Mouse (Mus musculus) ovary, adult 18-20 months (tissue): ENCODE data around the gene Pacsin1.

Experiments used
- DNase-seq: peaks from one replicate; pipeline ENCODE4 v3.0.0; 2022; ENCODE audit warnings: low spot score, mixed read lengths

Gene Pacsin1

DNA sequence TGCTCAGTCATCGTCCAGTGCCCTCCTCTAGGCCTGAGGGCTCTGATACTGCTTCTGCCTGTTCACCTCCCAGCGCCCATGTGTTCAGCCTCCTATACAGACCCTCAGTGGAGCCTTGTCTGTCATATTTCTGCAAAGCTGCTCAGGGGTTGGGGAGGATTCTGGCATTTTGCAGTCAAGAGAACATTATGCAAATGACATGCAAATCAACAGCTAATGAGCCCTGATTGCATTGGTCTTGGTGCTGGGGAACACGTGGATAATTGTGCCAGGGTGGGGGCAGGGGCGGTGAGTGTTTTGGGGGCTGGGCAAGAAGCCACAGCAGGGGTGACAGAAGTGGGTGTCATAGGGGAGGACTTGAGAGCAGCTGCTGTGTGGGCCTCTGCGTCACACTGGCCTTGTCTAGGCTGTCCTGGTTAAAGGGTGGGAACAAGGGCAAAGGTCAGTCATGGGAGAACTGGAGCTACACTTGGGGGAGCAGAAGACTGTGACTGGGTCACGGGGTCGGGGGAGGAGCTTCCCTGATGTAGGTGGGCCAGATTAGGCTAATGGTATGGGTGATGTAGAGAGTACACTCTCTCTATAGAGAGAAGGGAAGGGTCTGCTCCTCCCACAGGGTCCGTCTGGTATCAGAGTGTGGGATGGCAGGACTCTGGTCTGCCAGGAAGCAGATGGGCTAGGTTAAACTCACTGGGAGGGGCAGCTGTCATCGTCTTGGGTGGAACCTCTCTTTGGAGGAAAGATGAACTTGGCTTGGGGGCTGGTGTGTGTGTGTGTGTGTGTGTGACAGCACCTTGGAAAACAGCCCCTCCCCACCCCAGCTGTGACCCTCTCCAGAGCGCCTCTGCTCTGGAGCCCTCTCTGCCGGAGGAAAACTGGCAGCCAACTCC is 23.9 kb downstream of the Pacsin1 start:
- DNase-seq: no peak

DNA sequence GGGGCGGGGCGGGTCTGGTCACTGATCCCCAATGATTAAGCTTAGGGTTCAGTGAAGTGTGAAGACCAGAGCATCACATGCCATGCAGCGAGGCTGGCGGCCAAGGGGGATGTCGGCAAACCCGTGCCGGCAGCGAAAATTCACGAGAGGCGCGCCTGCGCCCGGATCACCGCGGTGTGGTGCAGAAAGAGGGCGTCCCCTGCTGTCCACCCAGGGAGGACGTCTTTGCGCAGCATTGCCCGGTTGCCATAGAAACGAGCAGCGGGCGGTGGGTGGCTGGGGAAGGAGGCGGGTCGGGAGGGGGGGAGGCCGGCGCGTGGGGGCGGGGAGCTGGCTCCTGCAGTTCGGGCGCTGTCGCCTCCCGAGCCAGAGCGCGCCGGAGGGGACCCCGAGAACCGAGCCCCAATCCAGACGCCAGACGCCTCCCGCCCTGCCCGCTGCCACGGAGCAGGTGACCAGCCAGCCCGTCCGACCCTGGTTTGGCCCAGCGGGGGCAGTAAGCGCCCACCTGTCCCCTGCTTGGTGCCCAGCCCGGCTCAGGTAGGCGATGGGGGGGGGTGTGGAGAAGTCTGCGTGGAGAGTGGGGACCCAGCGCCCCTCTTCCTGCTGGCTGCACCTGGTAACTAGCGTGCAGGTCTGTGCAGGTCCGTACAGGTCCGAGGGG is 29.7 kb downstream of the Pacsin1 start:
- DNase-seq: peak; percentile 59

DNA sequence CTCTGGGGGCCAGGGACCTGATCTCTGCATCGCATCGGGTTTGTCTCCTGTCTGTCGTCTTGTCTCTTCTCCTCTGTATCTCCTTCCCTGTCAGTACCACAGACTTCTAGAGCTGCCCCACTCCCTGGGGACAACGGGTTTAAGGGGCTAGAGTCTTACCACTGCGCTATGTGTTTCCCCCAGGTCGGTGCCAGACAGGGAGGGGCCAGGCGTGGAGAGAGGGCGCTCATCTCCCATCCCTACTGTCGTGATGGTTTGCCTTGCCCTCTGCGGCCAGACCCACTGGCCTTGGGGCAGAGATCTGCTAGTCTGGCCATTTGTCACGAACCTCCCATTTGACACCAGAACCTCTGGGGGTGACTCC is 30.2 kb downstream of the Pacsin1 start:
- no peak for DNase-seq

DNA sequence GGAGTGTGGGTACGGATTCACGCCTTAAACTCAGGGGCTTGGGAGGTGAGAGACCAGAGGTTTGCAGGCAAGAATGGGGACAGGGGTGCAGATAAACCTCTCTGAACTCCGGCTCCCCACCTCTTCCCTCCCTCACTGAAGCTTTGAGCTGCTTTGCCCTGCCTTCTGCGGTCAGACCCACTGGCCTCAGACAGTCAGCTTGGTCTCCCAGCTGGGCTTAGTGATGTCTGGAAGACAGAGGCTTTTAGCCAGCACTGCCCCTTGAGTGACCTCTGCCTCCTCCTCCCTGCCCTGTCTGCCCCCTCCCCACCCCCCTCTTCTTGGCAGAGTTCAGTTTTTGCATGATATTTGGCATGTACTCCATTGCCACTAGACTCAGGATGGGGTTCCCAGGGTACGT is 31.1 kb downstream of the Pacsin1 start:
- DNase-seq: no peak

DNA sequence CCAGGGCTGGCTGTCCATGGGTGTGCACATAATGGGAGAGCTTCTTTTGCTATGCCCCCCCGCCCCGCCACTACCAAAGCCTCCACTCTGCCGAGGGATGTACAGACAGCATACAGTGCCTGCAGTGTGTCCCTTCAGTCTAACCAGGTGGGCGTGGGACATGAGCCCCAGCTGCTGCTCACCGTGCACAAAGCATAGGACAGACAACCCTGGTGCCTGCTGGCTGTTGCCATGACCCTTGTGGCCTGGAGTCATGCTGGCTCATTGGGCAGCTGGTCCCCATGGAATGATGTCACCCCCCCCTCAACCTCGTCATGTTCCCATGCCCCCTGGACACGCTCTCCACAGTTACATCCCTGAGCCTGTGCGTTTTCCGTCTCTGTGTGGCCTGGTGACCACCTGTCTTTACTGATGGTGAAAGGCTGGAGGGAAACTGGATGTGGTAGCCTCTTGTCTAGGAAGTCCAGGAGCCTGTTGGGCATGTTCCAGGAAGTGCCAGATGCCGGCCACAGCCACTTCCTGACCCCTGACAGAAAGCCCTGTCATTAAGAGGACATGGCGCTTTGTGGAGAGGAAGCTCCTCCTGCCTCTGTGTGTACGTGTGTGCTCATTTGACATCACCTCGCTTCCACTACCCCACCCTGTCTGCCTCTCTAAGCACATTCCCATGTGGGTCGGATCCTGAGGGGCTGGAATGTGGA is 35.8 kb downstream of the Pacsin1 start:
- DNase-seq: no peak

DNA sequence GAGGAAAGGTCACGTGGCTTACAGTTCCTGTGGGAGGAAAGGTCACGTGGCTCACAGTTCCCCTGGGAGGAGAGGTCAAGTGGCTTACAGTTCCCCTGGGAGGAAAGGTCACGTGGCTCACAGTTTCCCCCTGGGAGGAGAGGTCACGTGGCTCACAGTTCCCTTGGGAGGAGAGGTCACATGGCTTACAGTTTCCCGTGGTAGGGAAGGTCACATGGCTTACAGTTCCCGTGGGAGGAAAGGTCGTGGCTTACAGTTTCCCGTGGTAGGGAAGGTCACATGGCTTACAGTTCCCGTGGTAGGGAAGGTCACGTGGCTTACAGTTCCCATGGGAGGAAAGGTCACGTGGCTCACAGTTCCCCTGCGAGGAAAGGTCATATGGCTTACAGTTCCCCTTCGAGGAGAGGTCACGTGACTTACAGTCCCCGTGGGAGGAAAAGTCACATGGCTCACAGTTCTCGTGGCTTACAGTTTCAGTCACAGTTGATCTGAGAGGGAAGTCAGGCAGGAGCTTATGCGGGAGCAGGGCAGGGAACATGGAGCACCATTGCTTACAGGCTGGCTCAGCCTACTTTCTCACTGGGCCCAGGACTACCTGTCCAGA is 44.4 kb downstream of the Pacsin1 start:
- no peak for DNase-seq

DNA sequence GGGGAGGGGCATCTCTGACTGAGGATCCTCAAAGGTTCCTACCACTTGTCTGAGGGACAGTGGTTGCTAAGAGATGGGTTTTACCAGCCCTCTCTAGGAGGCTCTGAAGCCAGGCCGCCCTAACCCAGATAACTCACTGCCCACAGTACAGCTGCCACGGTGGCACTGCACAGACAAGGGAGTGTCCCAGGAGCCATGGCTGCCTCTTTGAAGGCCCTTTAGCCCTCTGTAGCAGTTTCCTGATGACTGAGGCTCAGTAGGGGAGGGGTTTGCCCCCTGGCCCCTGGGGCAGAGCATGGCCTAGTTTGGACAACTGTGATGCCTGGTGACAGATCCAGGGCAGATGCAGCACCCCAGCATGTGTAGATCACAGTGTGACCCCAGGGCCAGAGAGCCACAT is 45.5 kb downstream of the Pacsin1 start:
- no peak for DNase-seq

DNA sequence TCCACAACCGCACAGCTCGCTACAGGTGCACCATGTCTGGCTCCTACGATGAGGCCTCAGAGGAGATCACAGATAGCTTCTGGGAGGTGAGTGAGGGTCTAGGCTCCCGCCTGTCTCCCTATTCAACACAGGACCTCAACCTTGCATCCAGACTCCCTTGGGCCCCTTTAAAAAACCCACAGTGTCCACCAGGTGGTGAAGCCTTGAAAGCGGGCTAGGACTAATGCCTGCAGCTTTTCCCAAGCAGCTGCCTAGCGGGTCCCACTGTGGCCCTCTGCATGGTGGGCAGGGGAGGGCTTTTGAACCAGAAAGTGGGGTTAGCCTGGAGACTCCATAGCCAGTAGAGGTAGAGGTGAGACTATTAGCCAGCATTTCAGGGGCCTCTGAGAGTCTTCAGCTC is 46.5 kb downstream of the Pacsin1 start:
- DNase-seq: no peak

DNA sequence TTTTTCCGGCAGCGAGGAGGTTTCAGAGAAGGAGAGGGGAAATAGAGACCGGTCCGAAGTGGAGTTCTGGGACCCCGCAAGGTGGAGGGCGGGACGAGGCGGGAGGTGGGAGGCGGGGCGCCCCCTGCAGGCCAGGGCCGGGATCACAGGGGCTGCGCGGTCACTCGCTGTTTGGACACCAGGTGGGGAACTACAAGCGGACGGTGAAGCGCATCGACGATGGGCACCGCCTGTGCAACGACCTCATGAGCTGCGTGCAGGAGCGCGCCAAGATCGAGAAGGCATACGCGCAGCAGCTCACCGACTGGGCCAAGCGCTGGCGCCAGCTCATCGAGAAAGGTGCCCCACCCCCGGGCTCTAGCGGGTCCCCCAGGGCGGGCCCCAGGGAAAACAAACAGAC is 47.2 kb downstream of the Pacsin1 start:
- no peak for DNase-seq

DNA sequence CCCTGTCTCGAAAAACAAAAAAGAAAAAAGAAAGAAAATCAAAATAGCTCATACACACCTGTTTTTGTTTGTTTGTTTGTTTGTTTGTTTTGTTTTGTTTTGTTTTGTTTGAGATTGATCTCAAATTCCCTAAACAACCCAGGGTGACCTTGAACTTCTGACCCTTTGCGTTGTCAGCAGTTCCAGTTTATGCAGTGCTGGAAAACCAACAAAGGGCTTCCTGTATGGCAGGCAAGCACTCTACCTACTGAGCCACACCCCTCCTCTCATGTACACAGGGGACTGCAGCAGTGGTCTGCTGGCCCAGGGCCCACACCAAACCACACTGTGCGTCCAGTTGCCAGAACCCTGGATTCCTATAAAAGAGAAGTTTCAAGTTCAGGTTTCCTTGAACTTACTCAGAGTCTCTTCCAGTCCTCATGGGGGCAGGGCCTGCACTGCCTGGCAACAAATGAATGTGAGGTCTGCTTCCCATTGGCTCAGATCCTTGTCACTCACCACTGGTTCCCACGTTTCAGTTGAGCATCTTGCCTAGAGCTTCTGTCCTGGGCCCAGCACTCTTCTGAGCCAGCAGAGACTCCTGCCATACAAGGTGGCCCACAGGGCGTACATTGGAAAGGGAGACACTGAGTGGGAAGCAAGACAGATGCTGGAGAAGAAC is 48.8 kb downstream of the Pacsin1 start:
- no peak for DNase-seq

DNA sequence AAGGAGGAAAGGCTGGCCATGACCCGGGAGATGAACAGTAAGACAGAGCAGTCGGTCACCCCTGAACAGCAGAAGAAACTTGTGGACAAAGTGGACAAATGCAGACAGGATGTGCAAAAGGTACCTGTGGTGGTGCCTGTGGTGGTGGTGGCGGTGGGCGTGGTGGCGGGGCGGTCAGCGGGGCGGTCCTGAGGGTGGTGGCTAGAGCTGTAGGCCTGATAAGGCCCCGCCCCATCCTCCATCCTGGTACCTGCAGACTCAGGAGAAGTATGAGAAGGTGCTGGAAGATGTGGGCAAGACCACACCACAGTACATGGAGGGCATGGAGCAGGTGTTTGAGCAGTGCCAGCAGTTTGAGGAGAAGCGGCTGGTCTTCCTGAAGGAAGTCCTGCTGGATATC is 50.4 kb downstream of the Pacsin1 start:
- DNase-seq: no peak

DNA sequence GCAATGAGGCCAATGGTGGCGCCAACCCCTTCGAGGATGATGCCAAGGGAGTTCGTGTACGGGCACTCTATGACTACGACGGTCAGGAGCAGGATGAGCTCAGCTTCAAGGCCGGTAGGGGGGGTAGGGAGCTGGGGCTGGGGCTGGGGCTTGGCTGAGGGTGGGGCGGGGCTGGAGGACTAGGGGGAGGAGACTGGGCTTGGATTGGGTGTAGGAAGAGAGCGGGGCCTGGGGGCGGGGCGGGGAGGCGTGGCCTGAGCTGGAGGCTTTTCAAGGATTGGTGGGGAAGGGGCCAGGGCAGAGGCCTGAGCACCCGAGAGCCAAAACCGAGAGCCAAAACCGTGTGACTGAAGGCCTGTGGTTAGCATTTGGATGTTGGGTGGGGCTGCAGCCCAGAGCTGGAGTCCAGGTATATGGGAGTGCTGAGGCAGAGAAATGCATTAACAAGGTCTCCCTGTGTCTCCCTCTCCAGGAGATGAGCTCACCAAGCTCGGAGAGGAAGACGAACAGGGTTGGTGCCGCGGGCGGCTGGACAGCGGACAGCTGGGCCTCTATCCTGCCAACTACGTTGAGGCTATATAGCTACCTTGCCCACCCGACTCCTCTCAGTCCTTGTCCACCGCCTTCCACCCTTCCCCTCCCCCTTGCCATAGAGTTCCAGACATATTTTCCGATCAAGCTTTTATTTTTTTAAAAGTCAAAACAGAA is 52.8 kb downstream of the Pacsin1 start:
- peak; percentile 72 for DNase-seq

DNA sequence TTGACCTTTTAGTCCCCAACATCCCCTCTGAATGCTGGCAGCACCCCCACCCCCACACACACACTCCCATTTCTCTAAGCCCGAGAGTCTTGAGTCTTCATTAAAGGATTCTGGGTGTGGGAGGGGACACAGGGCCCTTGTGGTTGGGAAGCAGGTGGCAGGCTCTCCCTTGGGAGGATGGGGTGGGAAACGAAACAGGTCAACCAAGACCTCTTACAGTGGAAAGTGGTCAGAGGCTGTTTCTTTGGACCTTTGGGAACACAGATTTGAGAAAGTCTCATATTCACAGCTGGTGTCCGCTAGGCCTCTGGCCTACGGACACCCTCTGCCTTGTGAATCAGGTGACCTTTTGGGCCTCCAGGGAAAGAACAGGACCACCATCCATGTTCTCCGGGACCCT is 54.3 kb downstream of the Pacsin1 start:
- DNase-seq: no peak

DNA sequence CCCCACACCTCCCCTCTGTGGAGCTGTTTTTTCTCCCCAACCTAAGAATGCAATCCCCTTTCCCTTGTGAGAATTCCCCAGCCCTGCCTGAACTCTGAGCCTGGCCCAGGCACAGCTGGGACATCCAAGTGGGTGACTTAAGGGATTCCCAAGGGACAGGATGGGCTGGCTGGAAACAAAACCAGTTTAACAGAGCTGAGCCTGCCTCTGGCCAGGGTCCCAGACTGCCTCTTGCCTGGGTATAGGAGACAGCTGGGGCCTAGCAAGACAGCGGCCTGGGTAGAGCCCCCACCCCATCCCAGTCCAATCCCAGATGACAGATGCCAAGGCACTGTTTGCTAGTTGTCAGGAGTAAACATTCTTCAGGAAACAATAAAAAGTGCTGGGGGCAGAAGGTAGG is 57.5 kb downstream of the Pacsin1 start:
- no peak for DNase-seq

DNA sequence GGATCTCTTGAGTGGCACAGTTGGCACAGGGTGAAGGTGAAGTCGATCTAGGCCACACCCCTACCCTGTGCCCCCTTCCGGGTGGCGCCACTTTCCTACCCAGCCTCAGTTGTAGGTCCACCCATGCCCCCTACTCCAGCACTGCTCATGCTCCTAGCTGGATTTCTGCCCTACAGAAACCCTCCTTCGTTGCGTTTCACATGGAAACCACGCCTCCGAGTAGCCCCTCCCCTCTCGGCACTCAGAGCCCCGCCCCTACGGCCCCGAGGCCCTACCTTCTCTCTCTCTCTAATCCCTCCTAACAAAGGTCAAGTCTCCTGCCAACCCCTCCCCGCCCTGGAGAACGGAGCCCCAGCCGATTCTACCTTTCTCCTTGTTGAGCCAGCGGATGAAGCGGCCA is 61.5 kb downstream of the Pacsin1 start:
- DNase-seq: no peak

DNA sequence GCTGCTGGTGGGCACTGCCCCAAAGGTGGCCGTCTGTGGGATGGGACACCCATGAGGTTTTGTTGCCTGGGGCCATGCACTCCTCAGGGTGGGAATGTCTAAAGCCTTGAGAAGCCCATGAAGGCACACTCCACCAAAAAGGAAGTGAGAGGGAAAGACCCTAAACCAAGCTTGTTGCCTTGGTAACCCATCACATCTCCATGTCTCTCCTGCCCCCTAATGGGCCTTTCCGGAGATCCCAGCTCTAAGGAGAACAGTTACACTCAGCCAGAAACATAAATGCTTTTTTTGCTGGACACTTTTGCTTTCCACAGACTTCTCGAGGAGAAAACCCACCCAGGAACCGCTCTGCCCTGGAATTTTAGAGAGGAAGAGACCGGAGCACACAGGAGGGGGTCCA is 62.9 kb downstream of the Pacsin1 start:
- DNase-seq: no peak

DNA sequence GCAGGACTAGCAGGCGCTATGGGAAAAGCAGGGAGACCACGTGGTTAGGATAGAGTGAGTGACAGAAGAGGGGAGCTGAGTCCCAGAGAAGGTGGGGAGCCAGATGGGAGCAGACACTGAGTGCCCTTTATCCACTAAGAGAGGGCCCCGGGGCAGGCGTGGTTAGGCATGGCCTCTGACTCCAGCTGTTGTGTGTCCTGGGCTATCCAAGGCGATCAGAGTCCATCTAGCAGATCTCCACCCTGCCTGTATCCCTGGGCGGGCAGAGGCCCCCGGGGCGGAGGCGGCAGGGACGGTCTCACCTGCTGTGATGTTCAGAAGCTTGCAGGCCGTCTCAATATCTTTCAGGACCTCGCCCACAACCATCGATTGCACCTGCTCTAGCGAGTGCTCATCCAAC is 64.4 kb downstream of the Pacsin1 start:
- DNase-seq: no peak

DNA sequence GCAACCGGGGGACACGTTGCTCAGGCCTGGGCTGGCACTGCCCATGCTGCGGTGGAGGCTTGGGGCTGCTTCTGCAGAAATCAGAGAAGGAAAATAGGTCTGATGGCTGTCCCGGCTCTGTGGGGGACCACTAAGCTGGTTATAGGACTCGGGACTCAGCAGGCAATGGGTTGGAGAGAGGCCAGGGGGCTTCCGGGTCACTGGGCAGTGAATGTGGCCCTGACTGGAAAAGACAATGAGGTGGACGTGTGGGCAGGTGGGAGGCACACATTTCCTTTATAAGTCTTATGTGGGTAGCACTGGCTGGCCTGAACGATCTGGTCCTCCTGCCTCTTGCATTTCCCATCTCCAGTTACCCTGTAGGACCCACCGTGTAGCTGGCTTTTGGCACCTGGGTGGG is 65.0 kb downstream of the Pacsin1 start:
- DNase-seq: no peak

DNA sequence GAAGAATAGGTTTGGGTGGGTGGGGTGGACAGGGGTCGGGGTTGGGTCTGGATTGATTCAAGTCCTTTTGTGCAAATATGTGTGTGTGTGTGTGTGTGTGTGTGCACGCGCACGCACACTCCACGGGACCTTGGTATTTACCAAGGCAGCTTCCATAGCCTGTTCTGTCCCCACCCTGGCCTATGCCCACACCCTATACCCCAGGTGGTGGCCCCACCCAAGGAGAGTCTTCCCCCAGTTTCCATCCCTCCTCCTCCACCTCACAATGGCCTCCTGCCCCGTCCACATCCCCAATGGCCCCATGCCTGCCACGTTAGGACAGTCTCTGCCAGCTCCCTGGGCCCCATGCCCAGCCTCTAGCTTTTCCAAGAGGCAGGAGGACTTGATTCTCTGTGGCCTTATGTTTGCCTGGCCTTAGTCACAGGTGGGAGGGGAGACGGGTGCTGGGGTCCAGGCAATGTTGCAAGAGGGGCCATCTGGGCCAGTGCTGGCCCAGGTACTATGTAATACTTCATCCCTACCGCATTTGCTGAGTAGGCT is 65.9 kb downstream of the Pacsin1 start:
- DNase-seq: no peak

DNA sequence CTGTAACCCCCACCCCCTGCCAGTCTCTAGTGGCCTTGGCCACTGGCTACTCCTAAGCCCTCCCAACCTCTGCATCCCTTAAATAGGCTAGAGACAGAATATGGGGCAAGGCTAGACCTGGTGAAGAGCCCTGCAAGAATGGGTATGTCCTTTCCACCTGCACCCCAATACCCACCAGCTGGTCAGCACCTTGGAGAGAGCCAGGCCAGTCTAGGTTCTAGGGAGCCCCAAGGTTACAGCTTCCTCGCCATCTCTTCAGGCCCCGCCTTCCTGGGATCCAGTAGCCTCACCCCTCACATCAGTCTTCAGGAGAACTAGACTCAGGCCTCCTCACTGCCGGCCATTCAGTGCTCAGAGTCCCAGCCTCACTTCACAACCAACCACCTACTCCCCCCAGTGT is 69.0 kb downstream of the Pacsin1 start:
- DNase-seq: no peak

DNA sequence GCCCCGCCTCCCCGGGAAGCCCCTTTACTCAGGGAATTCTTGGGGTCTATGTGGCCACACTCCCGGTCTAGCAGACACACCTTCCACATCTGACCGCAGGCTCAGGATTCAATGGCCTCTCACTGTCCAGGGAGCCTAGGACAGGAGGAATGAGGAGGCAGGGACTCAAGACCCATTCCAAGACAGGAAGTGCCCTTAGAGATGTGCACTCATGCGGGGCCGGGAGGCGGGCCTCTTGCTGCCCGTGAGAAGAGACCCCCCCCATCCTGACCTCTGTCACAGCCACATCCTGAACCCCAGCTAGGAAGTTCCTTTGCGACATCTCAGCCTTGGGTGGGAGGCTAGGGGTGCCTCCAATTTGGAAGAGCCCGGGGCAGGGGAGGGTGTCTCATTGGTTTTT is 69.7 kb downstream of the Pacsin1 start:
- DNase-seq: no peak
